Mouse (Mus musculus) intestine, embryonic 16.5 days (tissue): ENCODE results near the gene 4930451I11Rik. TPM values are rescaled to one million over a fixed set of nuclear protein-coding genes. Genes with fewer than 3 reads are reported as not detected.
A peak's percentile ranks its signal among the peaks of the same experiment; 100 is the strongest.

Experiments
- ATAC-seq: fragments of 200-750 bp; cut with Nextera tagmentation; 2 replicates; pipeline ENCODE4 v1.8.0; 2017; ENCODE audit warnings: moderate TSS enrichment, moderate library complexity
- H3K27ac ChIP-seq: fragments of 300-500 bp; sonication (generic); 2 replicates; pipeline ENCODE4 v1.5.1; 2014; ENCODE audit warnings: mild to moderate bottlenecking, low read length
- H3K27me3 ChIP-seq: fragments of 300-500 bp; sonication (generic); replicated peaks from 2 replicates; pipeline ENCODE4 v1.6.1; 2014; ENCODE audit warnings: low read length, control low read depth, mixed read lengths; ENCODE audit not compliant: control insufficient read depth, insufficient read depth
- H3K36me3 ChIP-seq: fragments of 300-500 bp; sonication (generic); 2 replicates; pipeline ENCODE4 v1.6.1; 2014; ENCODE audit warnings: low read length, control low read depth; ENCODE audit not compliant: control insufficient read depth, insufficient read depth
- H3K4me1 ChIP-seq: fragments of 300-500 bp; sonication (generic); 2 replicates; pipeline ENCODE4 v1.6.1; 2014; ENCODE audit warnings: low read length, control low read depth, mixed read lengths; ENCODE audit not compliant: control insufficient read depth, insufficient read depth
- H3K4me2 ChIP-seq: fragments of 300-500 bp; sonication (generic); 2 replicates; pipeline ENCODE4 v1.6.1; 2014; ENCODE audit warnings: low read depth, low read length, control low read depth
- H3K4me3 ChIP-seq: fragments of 300-500 bp; sonication (generic); 2 replicates; pipeline ENCODE4 v1.5.1; 2014; ENCODE audit warnings: mild to moderate bottlenecking, low read length
- H3K9ac ChIP-seq: fragments of 300-500 bp; sonication (generic); 2 replicates; pipeline ENCODE4 v1.6.1; 2014; ENCODE audit warnings: low read depth, low read length
- H3K9me3 ChIP-seq: fragments of 300-500 bp; sonication (generic); 2 replicates; pipeline ENCODE4 v1.6.1; 2016; ENCODE audit warnings: low read length, control low read depth; ENCODE audit not compliant: control insufficient read depth
- WGBS: fragments of 180-500 bp; shearing (Covaris S2); extraction: QIAGEN DNeasy Blood & Tissue Kit; methylation state at CpG from one replicate; pipeline ENCODE4 v1.1.7; 2014; 5-methylcytosine and 5-hydroxymethylcytosine counted together
- polyA plus RNA-seq: library from polyadenylated mRNA; unstranded; fragments of >200 nt; fragmentation: Nextera tagmentation; extraction: Ambion mirVana; gene quantifications from 2 replicates; pipeline ENCODE4 v1.2.1, GENCODE M21; 2015

The 4930451I11Rik gene
- polyA plus RNA-seq, 1 experiment from 2014 or later: not detected

- Histone ChIP-seq H3K9ac (peak overlapping the region; percentile 67), H3K9me3 (no peaks in the 10 kb centered on the region), H3K4me3 (peak overlapping the region; percentile 57), H3K36me3 (peaks cover 6% of the 10 kb centered on the region; the same call in 1 of the 2 replicates), H3K4me1 (peaks cover 28% of the 10 kb centered on the region), H3K4me2 (peak overlapping the region; percentile 99), H3K27ac (no peak overlapping the region), H3K27me3 (peaks cover 23% of the 10 kb centered on the region)
- peak; percentile 41 for ATAC-seq
- WGBS: 2% methylated on average over 73 of the region's 74 CpGs
Observed at GRCm38 (mm10) chr7:126847421-126848398, 16.3 kb upstream of the 4930451I11Rik start.

GRCm38 (mm10) chr7:126847116-126847420 is 15.6 kb upstream of the 4930451I11Rik start, which contains the start of gene Doc2a:
Gene Doc2a (plus strand): TSS chr7:126847416.
- no peak for ATAC-seq
- WGBS: 30% methylated on average over 4 of the region's 4 CpGs

GRCm38 (mm10) chr7:126845516-126845915 is 14.1 kb upstream of the 4930451I11Rik start:
- Histone ChIP-seq H3K9me3 (no peaks in the 10 kb centered on the region), H3K4me2 (no peak overlapping the region), H3K4me3 (no peak overlapping the region), H3K27me3 (peaks cover 23% of the 10 kb centered on the region), H3K36me3 (no peaks in the 10 kb centered on the region), H3K27ac (no peak overlapping the region), H3K9ac (no peak overlapping the region), H3K4me1 (peaks cover 27% of the 10 kb centered on the region)
- no peak for ATAC-seq
- WGBS: 82% methylated on average over 2 of the region's 2 CpGs

More at GRCm38 (mm10) chr7:126847116-126847420, 15.6 kb upstream of the 4930451I11Rik start, which contains the start of gene Doc2a:
- H3K4me1 ChIP-seq: peaks cover 28% of the 10 kb centered on the region
- no peaks in the 10 kb centered on the region for H3K9me3 ChIP-seq
- peak within 1 kb of the TSS; percentile 67 for H3K9ac ChIP-seq
- peaks cover 23% of the 10 kb centered on the region for H3K27me3 ChIP-seq
- no peaks in the 10 kb centered on the region for H3K36me3 ChIP-seq
- H3K27ac ChIP-seq: no peak within 1 kb of the TSS
- H3K4me3 ChIP-seq: peak within 1 kb of the TSS; percentile 57
- H3K4me2 ChIP-seq: peak within 1 kb of the TSS; percentile 99

- no peaks in the 10 kb centered on the region for H3K36me3 ChIP-seq
Observed at GRCm38 (mm10) chr7:126843276-126843675, 11.8 kb upstream of the 4930451I11Rik start.

GRCm38 (mm10) chr7:126833294-126833693 is 1.9 kb upstream of the 4930451I11Rik start:
- H3K27me3 ChIP-seq: 0 out of 2 replicates have a peak, but pooled peaks cover 3% of the 10 kb centered on the region
- H3K4me1 ChIP-seq: peaks cover 3% of the 10 kb centered on the region; the same call in 1 of the 2 replicates
- H3K4me2 ChIP-seq: no peak overlapping the region
- no peak overlapping the region for H3K4me3 ChIP-seq
- ATAC-seq: no peak
- no peak overlapping the region for H3K9ac ChIP-seq
- no peak overlapping the region for H3K27ac ChIP-seq
- WGBS: 95% methylated on average over 1 of the region's 1 CpGs
- H3K36me3 ChIP-seq: no peaks in the 10 kb centered on the region
- H3K9me3 ChIP-seq: 0 out of 2 replicates have a peak, but pooled peaks cover 2% of the 10 kb centered on the region

More at GRCm38 (mm10) chr7:126843276-126843675, 11.8 kb upstream of the 4930451I11Rik start:
- no peak overlapping the region for H3K27ac ChIP-seq
- no peak overlapping the region for H3K4me3 ChIP-seq
- no peak overlapping the region for H3K4me2 ChIP-seq
- H3K9me3 ChIP-seq: no peaks in the 10 kb centered on the region
- ATAC-seq: no peak
- H3K27me3 ChIP-seq: peaks cover 11% of the 10 kb centered on the region
- whole genome bisulfite sequencing: 81% methylated on average over 9 of the region's 9 CpGs
- no peak overlapping the region for H3K9ac ChIP-seq
- peaks cover 14% of the 10 kb centered on the region for H3K4me1 ChIP-seq

GRCm38 (mm10) chr7:126832036-126832598 is 678 bp upstream of the 4930451I11Rik start:
- Histone ChIP-seq H3K27ac (no peak overlapping the region), H3K9me3 (0 out of 2 replicates have a peak, but pooled peaks cover 2% of the 10 kb centered on the region), H3K27me3 (0 out of 2 replicates have a peak, but pooled peaks cover 6% of the 10 kb centered on the region), H3K4me2 (peak overlapping the region; percentile 56), H3K36me3 (no peaks in the 10 kb centered on the region), H3K9ac (0 out of 2 replicates have a peak overlapping the region, but pooled peaks have one; percentile 33), H3K4me1 (peaks cover 3% of the 10 kb centered on the region; the same call in 1 of the 2 replicates), H3K4me3 (peak overlapping the region; percentile 35)
- 1% methylated on average over 21 of the region's 21 CpGs for WGBS
- peak; percentile 91 for ATAC-seq

- no peak overlapping the region for H3K4me3 ChIP-seq
- H3K9ac ChIP-seq: no peak overlapping the region
- no peaks in the 10 kb centered on the region for H3K36me3 ChIP-seq
- WGBS: 74% methylated on average over 5 of the region's 5 CpGs
- H3K4me2 ChIP-seq: no peak overlapping the region
- H3K4me1 ChIP-seq: peaks cover 3% of the 10 kb centered on the region
- no peak overlapping the region for H3K27ac ChIP-seq
- no peaks in the 10 kb centered on the region for H3K9me3 ChIP-seq
- peaks cover 23% of the 10 kb centered on the region for H3K27me3 ChIP-seq
- ATAC-seq: no peak
Observed at GRCm38 (mm10) chr7:126825952-126826351, 5.5 kb downstream of the 4930451I11Rik start.

GRCm38 (mm10) chr7:126825403-126825802 is 6.0 kb downstream of the 4930451I11Rik start:
- no peaks in the 10 kb centered on the region for H3K9me3 ChIP-seq
- no peak overlapping the region for H3K9ac ChIP-seq
- H3K36me3 ChIP-seq: no peaks in the 10 kb centered on the region
- H3K27ac ChIP-seq: no peak overlapping the region
- no peak for ATAC-seq
- no peak overlapping the region for H3K4me3 ChIP-seq
- peaks cover 3% of the 10 kb centered on the region for H3K4me1 ChIP-seq
- peaks cover 23% of the 10 kb centered on the region for H3K27me3 ChIP-seq
- H3K4me2 ChIP-seq: no peak overlapping the region
- 23% methylated on average over 8 of the region's 8 CpGs for WGBS

- Histone ChIP-seq H3K27ac (no peak overlapping the region), H3K27me3 (peaks cover 23% of the 10 kb centered on the region), H3K36me3 (no peaks in the 10 kb centered on the region), H3K9ac (no peak overlapping the region), H3K4me2 (no peak overlapping the region), H3K9me3 (peaks cover 2% of the 10 kb centered on the region; the same call in 1 of the 2 replicates), H3K4me1 (peaks cover 3% of the 10 kb centered on the region), H3K4me3 (no peak overlapping the region)
- WGBS: 13% methylated on average over 10 of the region's 10 CpGs
- ATAC-seq: no peak
Observed at GRCm38 (mm10) chr7:126823940-126824339, 7.5 kb downstream of the 4930451I11Rik start.
